Mouse (Mus musculus) midbrain, postnatal 0 days (tissue): Measurements from ENCODE around the gene Cd55b. TPM values are rescaled to one million over a fixed set of nuclear protein-coding genes. Genes with fewer than 3 reads are reported as not detected.

Source experiments
- ATAC-seq: fragments of 200-750 bp; cut with Nextera tagmentation; 2 replicates; pipeline ENCODE4 v1.8.0; 2017; ENCODE audit warnings: moderate number of reproducible peaks, mild to moderate bottlenecking, moderate TSS enrichment, moderate library complexity; ENCODE audit not compliant: low FRiP score
- DNase-seq: peaks from one replicate; pipeline ENCODE4 v3.0.0-alpha.2; 2015; ENCODE audit warnings: low spot score
- H3K27ac ChIP-seq: fragments of 300-500 bp; sonication (generic); 2 replicates; pipeline ENCODE4 v1.5.1; 2014; ENCODE audit warnings: low read depth, mild to moderate bottlenecking, low read length, mixed read lengths
- H3K27me3 ChIP-seq: fragments of 300-500 bp; sonication (generic); 2 replicates; pipeline ENCODE4 v1.6.1; 2014; ENCODE audit warnings: low read length, control low read depth, mixed read lengths; ENCODE audit not compliant: insufficient read depth
- H3K36me3 ChIP-seq: fragments of 300-500 bp; sonication (generic); 2 replicates; pipeline ENCODE4 v1.6.1; 2014; ENCODE audit warnings: low read length, control low read depth, mixed read lengths; ENCODE audit not compliant: insufficient read depth
- H3K4me1 ChIP-seq: fragments of 300-500 bp; sonication (generic); 2 replicates; pipeline ENCODE4 v1.6.1; 2014; ENCODE audit warnings: mild to moderate bottlenecking, control low read depth, antibody characterized with exemption, low read length, mixed read lengths; ENCODE audit not compliant: insufficient read depth
- H3K4me2 ChIP-seq: fragments of 300-500 bp; sonication (generic); 2 replicates; pipeline ENCODE4 v1.6.1; 2014; ENCODE audit warnings: low read depth, mild to moderate bottlenecking, low read length, mixed read lengths; ENCODE audit not compliant: poor library complexity, severe bottlenecking
- H3K4me3 ChIP-seq: fragments of 300-500 bp; sonication (generic); 2 replicates; pipeline ENCODE4 v1.5.1; 2014; ENCODE audit warnings: low read depth, mild to moderate bottlenecking, low read length, moderate library complexity
- H3K9ac ChIP-seq: fragments of 300-500 bp; sonication (generic); replicated peaks from 2 replicates; pipeline ENCODE4 v1.6.1; 2014; ENCODE audit warnings: mild to moderate bottlenecking, low read length, moderate library complexity, mixed read lengths; ENCODE audit not compliant: poor library complexity, severe bottlenecking
- H3K9me3 ChIP-seq: fragments of 300-500 bp; sonication (generic); 2 replicates; pipeline ENCODE4 v1.6.1; 2016; ENCODE audit warnings: low read length, control low read depth
- CTCF ChIP-seq: IDR thresholded peaks from 2 replicates; pipeline ENCODE4 v1.5.1; 2016; ENCODE audit warnings: antibody characterized with exemption, mild to moderate bottlenecking
- WGBS: fragments of 180-500 bp; shearing (Covaris S2); extraction: QIAGEN DNeasy Blood & Tissue Kit; methylation state at CpG from one replicate; pipeline ENCODE4 v1.1.7; 2014; 5-methylcytosine and 5-hydroxymethylcytosine counted together
- polyA plus RNA-seq: library from polyadenylated mRNA; unstranded; fragments of >200 nt; fragmentation: Nextera tagmentation; extraction: Ambion mirVana; gene quantifications from 2 replicates; pipeline ENCODE4 v1.2.1, GENCODE M21; 2015
- total RNA-seq: library from RNA; depleted of rRNA; stranded (reverse); fragments of >200 nt; gene quantifications from 2 replicates; pipeline ENCODE4 v1.2.3, GENCODE M21; 2014; rRNA removed

Gene Cd55b
- total and polyA plus RNA-seq, 2 experiments from 2014 or later = not detected

GRCm38 (mm10) chr1:130350077-130350635 is 72.7 kb downstream of the Cd55b start:
- ATAC-seq = 0 out of 2 replicates have a peak, but pooled peaks have one; percentile 31
- 16% methylated on average over 1 of the region's 1 CpGs for WGBS
- peak; percentile 83 for DNase-seq

GRCm38 (mm10) chr1:130342429-130342828 is 80.4 kb downstream of the Cd55b start:
- H3K4me3 ChIP-seq = no peak overlapping the region
- no peaks in the 10 kb centered on the region for H3K27me3 ChIP-seq
- H3K9ac ChIP-seq = no peak overlapping the region
- H3K27ac ChIP-seq = no peak overlapping the region
- ATAC-seq (no peak), DNase-seq (no peak)
- WGBS = 85% methylated on average over 9 of the region's 9 CpGs
- H3K9me3 ChIP-seq = no peaks in the 10 kb centered on the region
- no peaks in the 10 kb centered on the region for H3K36me3 ChIP-seq
- H3K4me1 ChIP-seq = no peaks in the 10 kb centered on the region
- TF ChIP-seq CTCF = peak; percentile 18; the same call in 1 of the 2 replicates
- no peak overlapping the region for H3K4me2 ChIP-seq

More at GRCm38 (mm10) chr1:130350077-130350635, 72.7 kb downstream of the Cd55b start:
- Histone ChIP-seq H3K4me3 (no peak overlapping the region), H3K9ac (no peak overlapping the region), H3K9me3 (no peaks in the 10 kb centered on the region), H3K36me3 (no peaks in the 10 kb centered on the region), H3K4me1 (no peaks in the 10 kb centered on the region), H3K27ac (no peak overlapping the region), H3K4me2 (no peak overlapping the region), H3K27me3 (no peaks in the 10 kb centered on the region)
- peak; percentile 88 for TF ChIP-seq CTCF

Other genes starting within 250 kb of the Cd55b start
- gene Cd55, start 39.7 kb upstream of the Cd55b start, total RNA-seq = 14.0 and 21.3 TPM in 2 replicates
- 12.3 and 12.8 TPM in 2 replicates for gene Cd55, start 39.7 kb upstream of the Cd55b start, polyA plus RNA-seq
- gene Zp3r, start 206.6 kb upstream of the Cd55b start, total RNA-seq = not detected in 2 replicates
- gene Zp3r, start 206.6 kb upstream of the Cd55b start, polyA plus RNA-seq = not detected in 2 replicates
- gene C4bp, start 238.6 kb upstream of the Cd55b start, total RNA-seq = 0.05 and 0.93 TPM in 2 replicates
- gene C4bp, start 238.6 kb upstream of the Cd55b start, polyA plus RNA-seq = 0.05 and 0.11 TPM in 2 replicates